Comparison of ENCODE assay signal across 24 mouse cellular contexts in the genomic region with DNA sequence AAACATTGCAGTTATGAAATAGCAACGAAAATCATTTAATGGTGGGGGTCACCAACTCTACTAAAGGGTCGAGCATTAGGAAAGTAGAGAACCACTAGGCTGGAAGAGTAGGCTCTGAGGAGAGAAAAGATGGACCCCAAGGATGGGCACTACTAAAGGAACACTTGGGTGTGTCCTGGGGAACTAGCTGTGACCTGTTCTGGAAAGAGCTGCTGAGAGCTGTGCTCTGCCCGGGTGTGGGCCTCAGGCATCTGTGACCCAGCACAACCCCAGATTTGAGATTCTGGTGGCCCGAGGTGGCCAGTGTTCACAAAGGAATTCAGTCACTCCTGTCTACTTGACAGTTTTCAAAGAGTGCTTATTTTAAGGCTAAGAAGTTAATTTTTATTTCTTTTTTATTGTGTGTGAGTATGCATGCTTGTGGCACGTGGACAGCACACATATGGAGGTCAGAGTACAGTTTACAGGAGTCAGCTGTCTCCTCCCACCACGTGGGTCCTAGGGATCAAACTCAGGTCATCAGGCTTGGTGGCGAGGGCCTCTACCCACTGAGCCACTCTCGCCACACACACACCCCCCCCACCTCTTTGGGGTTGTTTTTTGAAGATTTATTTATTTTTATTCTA. TPM values are rescaled to one million over a fixed set of nuclear protein-coding genes. Genes with fewer than 3 reads are reported as not detected.
A peak's percentile ranks its signal among the peaks of the same experiment; 100 is the strongest.
DNase-seq lines count a peak whose midpoint lies in the region; ATAC-seq and TF ChIP-seq lines count a peak whose summit lies in the region.
"Had no signal": no experiment of that assay in that cellular context is flagged by ENCODE, and none has a peak within 500 bp of the region (broad histone marks: within the 10 kb centered on the region; RNA-seq: fewer than 3 reads in every experiment).

No protein-coding gene starts in this region.

- peaks cover 10% of the 10 kb centered on the region for H3K4me1 ChIP-seq in kidney, embryonic 15.5 days
- peaks cover 8% of the 10 kb centered on the region for H3K4me1 ChIP-seq in liver, postnatal 0 days (ENCODE audit: insufficient read depth)

- no peak for ATAC-seq in kidney, embryonic 15.5 days (replicated peaks; ENCODE audit: low FRiP score)
- peak; percentile 72 for ATAC-seq in liver, postnatal 0 days
- ATAC-seq: forebrain, embryonic 14.5 days; Patski had no signal

- no peaks in the 10 kb centered on the region for H3K36me3 ChIP-seq in kidney, embryonic 15.5 days
- H3K36me3 ChIP-seq in liver, postnatal 0 days (replicated peaks; ENCODE audit: insufficient read depth, low read length), result no peaks in the 10 kb centered on the region; the same call in 1 of the 2 replicates
- H3K36me3 ChIP-seq: embryonic facial prominence, embryonic 15.5 days had no signal

- no peak overlapping the region for H3K27ac ChIP-seq in kidney, embryonic 15.5 days
- H3K27ac ChIP-seq in liver, postnatal 0 days (ENCODE audit: low read depth), result no peak overlapping the region
- H3K27ac ChIP-seq: embryonic facial prominence, embryonic 15.5 days; forebrain, embryonic 10.5 days; heart, adult 2 months; hindbrain, embryonic 10.5 days; hindbrain, embryonic 14.5 days had no signal

- 0 out of 2 replicates have a peak, but pooled peaks cover 2% of the 10 kb centered on the region for H3K27me3 ChIP-seq in kidney, embryonic 15.5 days
- H3K27me3 ChIP-seq in liver, postnatal 0 days (ENCODE audit: insufficient read depth, low read length), result no peaks in the 10 kb centered on the region
- H3K27me3 ChIP-seq: CH12.LX; embryonic facial prominence, embryonic 15.5 days; Patski had no signal

- 75% methylated on average over 8 of the region's 8 CpGs for WGBS in kidney, embryonic 15.5 days
- 68% methylated on average over 8 of the region's 8 CpGs for WGBS in liver, postnatal 0 days (ENCODE audit: insufficient replicate concordance)

- no peaks in the 10 kb centered on the region for H3K9me3 ChIP-seq in kidney, embryonic 15.5 days (replicated peaks)
- no peaks in the 10 kb centered on the region for H3K9me3 ChIP-seq in liver, postnatal 0 days (ENCODE audit: low read length)
- H3K9me3 ChIP-seq: embryonic facial prominence, embryonic 15.5 days; forebrain, embryonic 10.5 days; hindbrain, embryonic 10.5 days had no signal

- peak; percentile 61 for DNase-seq in kidney, adult 11 months
- no peak for DNase-seq in liver, postnatal 0 days
- no peak for DNase-seq in liver
- peak; percentile 53 for DNase-seq in kidney, postnatal 14 days
- DNase-seq in yolk sac, embryonic 10.5 days (ENCODE audit: low spot score), result peak; percentile 50
- no peak for DNase-seq in gastrocnemius, postnatal 25 days
- no peak for DNase-seq in c-Kit-positive CD71-positive TER-119-positive erythroid progenitor cells, embryonic 14.5 days (ENCODE audit: low spot score)
- DNase-seq: adrenal gland, adult 2 months; adrenal gland, postnatal 25 days; cerebellum, adult 2 months; cerebellum, postnatal 14 days; embryo, embryonic 11 days; gastrocnemius, postnatal 10 days; heart, adult 2 months had no signal

- no peak overlapping the region for H3K4me3 ChIP-seq in kidney, embryonic 15.5 days (replicated peaks)
- no peak overlapping the region for H3K4me3 ChIP-seq in liver, postnatal 0 days (ENCODE audit: low read depth, low read length)
- H3K4me3 ChIP-seq: embryonic facial prominence, embryonic 15.5 days; erythroblast, embryonic 14.5 days; forebrain, embryonic 10.5 days; heart, adult 2 months; hindbrain, embryonic 10.5 days had no signal

- TF ChIP-seq CTCF in liver, postnatal 0 days (IDR thresholded peaks at IDR 0.05; ENCODE audit: low read depth), result no peak

- TF ChIP-seq EP300 in liver, postnatal 0 days (IDR thresholded peaks at IDR 0.05; ENCODE audit: low read depth), result no peak

- H3K9ac ChIP-seq in kidney, embryonic 15.5 days, result no peak overlapping the region
- no peak overlapping the region for H3K9ac ChIP-seq in liver, postnatal 0 days (replicated peaks)
- H3K9ac ChIP-seq: embryonic facial prominence, embryonic 15.5 days; hindbrain, embryonic 14.5 days had no signal

- no peak overlapping the region for H3K4me2 ChIP-seq in kidney, embryonic 15.5 days
- H3K4me2 ChIP-seq in liver, postnatal 0 days (ENCODE audit: low read depth, low read length), result no peak overlapping the region
- H3K4me2 ChIP-seq: embryonic facial prominence, embryonic 15.5 days; heart, embryonic 11.5 days; hindbrain, embryonic 14.5 days had no signal

RNA-seq across cellular contexts. Expression of gene Pbx4, which starts 4.9 kb away (rescaled TPM):
- polyA plus RNA-seq in kidney, embryonic 15.5 days (2015; fragmentation: Nextera tagmentation; extraction: Ambion mirVana), result 8.3 and 8.9 TPM in 2 replicates
- polyA plus RNA-seq in liver, postnatal 0 days (2015; fragmentation: Nextera tagmentation; extraction: Ambion mirVana), result 2.3 and 2.7 TPM in 2 replicates
- total RNA-seq in gastrocnemius, postnatal 25 days (2021), result not detected

RNA-seq across cellular contexts. Expression of gene Lpar2, which starts 14.9 kb away (rescaled TPM):
- polyA plus RNA-seq in kidney, embryonic 15.5 days (2015; fragmentation: Nextera tagmentation; extraction: Ambion mirVana), result 0.62 and 0.84 TPM in 2 replicates
- 0.04 and 0.05 TPM in 2 replicates for polyA plus RNA-seq in liver, postnatal 0 days (2015; fragmentation: Nextera tagmentation; extraction: Ambion mirVana)
- total RNA-seq in gastrocnemius, postnatal 25 days (2021), result under 1 TPM; 0.05 to 0.08 TPM

RNA-seq across cellular contexts. Expression of gene Gmip, which starts 28.7 kb away (rescaled TPM):
- polyA plus RNA-seq in kidney, embryonic 15.5 days (2015; fragmentation: Nextera tagmentation; extraction: Ambion mirVana), result 9.5 and 10.1 TPM in 2 replicates
- 6.2 and 7.4 TPM in 2 replicates for polyA plus RNA-seq in liver, postnatal 0 days (2015; fragmentation: Nextera tagmentation; extraction: Ambion mirVana)
- 1 to 10 TPM; 1.8 to 3.8 TPM for total RNA-seq in gastrocnemius, postnatal 25 days (2021)

RNA-seq across cellular contexts. Expression of gene Zfp866, which starts 46.2 kb away (rescaled TPM):
- 29.8 and 30.1 TPM in 2 replicates for polyA plus RNA-seq in kidney, embryonic 15.5 days (2015; fragmentation: Nextera tagmentation; extraction: Ambion mirVana)
- polyA plus RNA-seq in liver, postnatal 0 days (2015; fragmentation: Nextera tagmentation; extraction: Ambion mirVana), result 3.6 and 4.6 TPM in 2 replicates
- total RNA-seq in gastrocnemius, postnatal 25 days (2021), result 10 to 100 TPM; 11.5 to 12.8 TPM

RNA-seq across cellular contexts. Expression of gene Atp13a1, which starts 46.2 kb away (rescaled TPM):
- 47.9 and 54.3 TPM in 2 replicates for polyA plus RNA-seq in kidney, embryonic 15.5 days (2015; fragmentation: Nextera tagmentation; extraction: Ambion mirVana)
- 12.9 and 13.8 TPM in 2 replicates for polyA plus RNA-seq in liver, postnatal 0 days (2015; fragmentation: Nextera tagmentation; extraction: Ambion mirVana)
- total RNA-seq in gastrocnemius, postnatal 25 days (2021), result 10 to 100 TPM in 1 of 2 experiments, 1 to 10 TPM in 1; 9.4 to 11.3 TPM

Comparison
In these comparisons a context has a peak if more than half of its experiments do, and no peak if none do; other contexts are left out.
1. DNase-seq: peak in kidney, adult 11 months (single experiment), kidney, postnatal 14 days (single experiment) and yolk sac, embryonic 10.5 days (single experiment); none in liver, postnatal 0 days (single experiment), liver (single experiment), gastrocnemius, postnatal 25 days (single experiment) and c-Kit-positive CD71-positive TER-119-positive erythroid progenitor cells, embryonic 14.5 days (single experiment).